Mouse (Mus musculus) MEL (cell line): ENCODE measurements at regions not wholly inside any gene's neighbourhood (a gene's known extent, or its start where the extent isn't known, plus 50 kb on each side); places are given as distances from the start of the nearest gene placed in this dataset.

ENCODE experiments used
- DNase-seq: peaks from one replicate; pipeline ENCODE4 v3.0.0; 2011; ENCODE audit warnings: low read depth, low spot score
- H3K27ac ChIP-seq: 2 replicates; pipeline ENCODE4 v1.5.1; 2012; ENCODE audit warnings: low read depth, mild to moderate bottlenecking, control low read depth, low read length, moderate library complexity; ENCODE audit not compliant: control insufficient read depth
- H3K27me3 ChIP-seq, 2 experiments: fragments of 150-350 bp in 1 of 2; sonication (generic) in 1 of 2; 2 replicates each; pipeline ENCODE4 v1.6.1; 2012; ENCODE audit warnings: low read length in 2 of 2, mild to moderate bottlenecking in 2 of 2, improper control_type of control experiment in 1 of 2, moderate library complexity in 1 of 2; ENCODE audit not compliant: insufficient read depth in 2 of 2, control insufficient read depth in 1 of 2
- H3K36me3 ChIP-seq, 2 experiments: 2 replicates each; pipeline ENCODE4 v1.6.1; 2012 to 2014; ENCODE audit warnings: low read length in 2 of 2, improper control_type of control experiment in 1 of 2, inconsistent platforms in 1 of 2, mild to moderate bottlenecking in 1 of 2; ENCODE audit not compliant: insufficient read depth in 2 of 2, control insufficient read depth in 1 of 2
- H3K4me1 ChIP-seq, 2 experiments: fragments of 150-350 bp in 1 of 2; sonication (generic) in 1 of 2; 2 replicates each; pipeline ENCODE4 v1.6.1; 2012; ENCODE audit warnings: low read length in 2 of 2, improper control_type of control experiment in 1 of 2, mild to moderate bottlenecking in 1 of 2; ENCODE audit not compliant: insufficient read depth in 2 of 2, control insufficient read depth in 1 of 2
- H3K4me3 ChIP-seq, 2 experiments: fragments of 150-350 bp in 1 of 2; sonication (generic) in 1 of 2; 2 replicates each; pipeline ENCODE4 v1.5.1; 2012; ENCODE audit warnings: low read depth in 2 of 2, low read length in 2 of 2, mild to moderate bottlenecking in 2 of 2, moderate library complexity in 2 of 2, control low read depth in 1 of 2, improper control_type of control experiment in 1 of 2; ENCODE audit not compliant: control insufficient read depth in 1 of 2, insufficient read depth in 1 of 2
- H3K79me2 ChIP-seq: 2 replicates; pipeline ENCODE4 v1.6.1; 2012; ENCODE audit warnings: mild to moderate bottlenecking, low read length, moderate library complexity; ENCODE audit not compliant: control insufficient read depth, poor library complexity, insufficient read depth
- H3K9ac ChIP-seq: 2 replicates; pipeline ENCODE4 v1.6.1; 2012; ENCODE audit warnings: low read depth, mild to moderate bottlenecking, control low read depth, low read length, moderate library complexity; ENCODE audit not compliant: control insufficient read depth, poor library complexity, severe bottlenecking
- H3K9me3 ChIP-seq: fragments of 150-350 bp; sonication (generic); replicated peaks from 2 replicates; pipeline ENCODE4 v1.6.1; 2012; ENCODE audit warnings: mild to moderate bottlenecking, low read length, improper control_type of control experiment, moderate library complexity; ENCODE audit not compliant: insufficient read depth
- CHD2 ChIP-seq: IDR thresholded peaks from 2 replicates; pipeline ENCODE4 v1.6.1; 2011; ENCODE audit warnings: low read length, improper control_type of control experiment
- CTCF ChIP-seq, 3 experiments: IDR thresholded peaks in 2 of 3; conservative IDR thresholded peaks in 1 of 3; 2 replicates each; pipeline ENCODE4 v1.5.1; 2011 to 2012; ENCODE audit warnings: low read length in 3 of 3, low read depth in 2 of 3, mild to moderate bottlenecking in 2 of 3, improper control_type of control experiment in 1 of 3, inconsistent platforms in 1 of 3, mixed read lengths in 1 of 3, moderate library complexity in 1 of 3; ENCODE audit not compliant: control insufficient read depth in 1 of 3, insufficient read depth in 1 of 3, poor library complexity in 1 of 3, severe bottlenecking in 1 of 3
- E2F4 ChIP-seq: IDR thresholded peaks from 2 replicates; pipeline ENCODE4 v1.6.1; 2011; ENCODE audit warnings: low read depth, low read length, improper control_type of control experiment, borderline replicate concordance
- HCFC1 ChIP-seq: IDR thresholded peaks from 2 replicates; pipeline ENCODE4 v1.6.1; 2012; ENCODE audit warnings: low read depth, mild to moderate bottlenecking, inconsistent platforms, low read length, improper control_type of control experiment, moderate library complexity
- MAZ ChIP-seq: IDR thresholded peaks from 2 replicates; pipeline ENCODE4 v1.6.1; 2012; ENCODE audit warnings: low read depth, mild to moderate bottlenecking, inconsistent platforms, low read length, improper control_type of control experiment
- MEF2A ChIP-seq: IDR thresholded peaks from 2 replicates; pipeline ENCODE4 v1.6.1; 2014; ENCODE audit warnings: low read depth, mild to moderate bottlenecking, inconsistent platforms, low read length, improper control_type of control experiment; ENCODE audit not compliant: poor library complexity, insufficient replicate concordance, severe bottlenecking; ENCODE audit errors: extremely low read depth
- NRF1 ChIP-seq: IDR thresholded peaks from 2 replicates; pipeline ENCODE4 v1.6.1; 2014; ENCODE audit warnings: low read depth, mild to moderate bottlenecking, inconsistent platforms, low read length, improper control_type of control experiment, moderate library complexity; ENCODE audit not compliant: poor library complexity, insufficient read depth, severe bottlenecking
- POLR2AphosphoS5 ChIP-seq: IDR thresholded peaks from 2 replicates; pipeline ENCODE4 v1.6.1; 2012; ENCODE audit warnings: low read depth, borderline replicate concordance, mild to moderate bottlenecking, inconsistent platforms, low read length, moderate library complexity, mixed read lengths
- SMC3 ChIP-seq: IDR thresholded peaks from 2 replicates; pipeline ENCODE4 v1.6.1; 2011; ENCODE audit warnings: low read depth, low read length, improper control_type of control experiment
- TBP ChIP-seq: IDR thresholded peaks from 2 replicates; pipeline ENCODE4 v1.8.0; 2011; ENCODE audit warnings: low read depth, low read length, improper control_type of control experiment
- TCF12 ChIP-seq: IDR thresholded peaks from 2 replicates; pipeline ENCODE4 v1.6.1; 2014; ENCODE audit warnings: low read depth, mild to moderate bottlenecking, inconsistent platforms, low read length, improper control_type of control experiment, moderate library complexity
- UBTF ChIP-seq: IDR thresholded peaks from 2 replicates; pipeline ENCODE4 v1.6.1; 2012; ENCODE audit warnings: low read depth, mild to moderate bottlenecking, inconsistent platforms, low read length, improper control_type of control experiment, moderate library complexity, borderline replicate concordance; ENCODE audit not compliant: insufficient read depth
- USF2 ChIP-seq, 2 experiments: IDR thresholded peaks; 2 replicates each; pipeline ENCODE4 v1.6.1; 2011 to 2012; ENCODE audit warnings: improper control_type of control experiment in 2 of 2, low read length in 2 of 2, borderline replicate concordance in 1 of 2, inconsistent platforms in 1 of 2, low read depth in 1 of 2, mild to moderate bottlenecking in 1 of 2; ENCODE audit not compliant: insufficient read depth in 1 of 2
- ZKSCAN1 ChIP-seq: IDR thresholded peaks from 2 replicates; pipeline ENCODE4 v1.6.1; 2012; ENCODE audit warnings: low read depth, mild to moderate bottlenecking, inconsistent platforms, low read length, improper control_type of control experiment, moderate library complexity
- ZNF384 ChIP-seq: IDR thresholded peaks from 2 replicates; pipeline ENCODE4 v1.6.1; 2012; ENCODE audit warnings: low read depth, mild to moderate bottlenecking, inconsistent platforms, low read length, improper control_type of control experiment

- no peak for TF ChIP-seq HCFC1
- TF ChIP-seq TBP = no peak
- Histone ChIP-seq H3K4me3 (no peak overlapping the region), H3K27me3 (no peaks in the 10 kb centered on the region), H3K4me1 (no peaks in the 10 kb centered on the region), H3K9me3 (no peaks in the 10 kb centered on the region), H3K79me2 (no peaks in the 10 kb centered on the region), H3K36me3 (no peaks in the 10 kb centered on the region), H3K27ac (no peak overlapping the region), H3K9ac (no peak overlapping the region)
- DNase-seq = no peak
Measured at GRCm38 (mm10) chr9:112828602-112829001, 592.9 kb upstream of the Arpp21 start.

- no peaks in the 10 kb centered on the region for H3K4me1 ChIP-seq
- H3K4me3 ChIP-seq = no peak overlapping the region
- no peaks in the 10 kb centered on the region for H3K36me3 ChIP-seq
- no peaks in the 10 kb centered on the region for H3K9me3 ChIP-seq
- no peak for DNase-seq
- H3K27me3 ChIP-seq = no peaks in the 10 kb centered on the region
- H3K9ac ChIP-seq = no peak overlapping the region
- no peak overlapping the region for H3K27ac ChIP-seq
- no peaks in the 10 kb centered on the region for H3K79me2 ChIP-seq
- no peak for TF ChIP-seq NRF1
- TF ChIP-seq HCFC1 = no peak
- no peak for TF ChIP-seq CTCF (IDR thresholded peaks at IDR 0.05 in 2 of 3, conservative IDR thresholded peaks at IDR 0.05 in 1 of 3; ENCODE audit: control insufficient read depth in 1 of 3, insufficient read depth in 1 of 3, low read depth in 2 of 3, low read length in 3 of 3, poor library complexity in 1 of 3, severe bottlenecking in 1 of 3)
- TF ChIP-seq POLR2AphosphoS5 = no peak
- no peak for TF ChIP-seq UBTF
- TF ChIP-seq USF2 (IDR thresholded peaks at IDR 0.05; ENCODE audit: borderline replicate concordance in 1 of 2, insufficient read depth in 1 of 2, low read depth in 1 of 2, low read length in 2 of 2) = no peak
- no peak for TF ChIP-seq ZNF384
- no peak for TF ChIP-seq CHD2
- no peak for TF ChIP-seq E2F4
- TF ChIP-seq MAZ = no peak
- no peak for TF ChIP-seq ZKSCAN1
- TF ChIP-seq TCF12 = no peak
- no peak for TF ChIP-seq MEF2A
- no peak for TF ChIP-seq SMC3
- TF ChIP-seq, all 39 proteins: peak for 0
Measured at GRCm38 (mm10) chr9:112826592-112826991, 590.9 kb upstream of the Arpp21 start.
